Mouse (Mus musculus) bone marrow, adult 2 months (tissue): Measurements from ENCODE around the gene Bpifa6. TPM values are rescaled to one million over a fixed set of nuclear protein-coding genes. Genes with fewer than 3 reads are reported as not detected.

Experiments
- H3K27ac ChIP-seq: fragments of 200-500 bp; 2 replicates; pipeline ENCODE4 v1.5.1; 2012; ENCODE audit warnings: low read depth, mild to moderate bottlenecking, control low read depth, inconsistent platforms, low read length; ENCODE audit not compliant: control insufficient read depth, poor library complexity, insufficient read depth
- H3K4me1 ChIP-seq: fragments of 200-500 bp; 2 replicates; pipeline ENCODE4 v1.6.1; 2011; ENCODE audit warnings: low read length; ENCODE audit not compliant: control insufficient read depth, insufficient read depth
- H3K4me3 ChIP-seq: fragments of 200-500 bp; replicated peaks from 2 replicates; pipeline ENCODE3; 2011; ENCODE audit warnings: mild to moderate bottlenecking, low read depth, low read length, control low read depth; ENCODE audit not compliant: control insufficient read depth
- CTCF ChIP-seq: fragments of 200-500 bp; IDR thresholded peaks from 2 replicates; pipeline ENCODE4 v1.5.1; 2011; ENCODE audit warnings: low read length, control low read depth; ENCODE audit not compliant: control insufficient read depth, insufficient read depth
- POLR2A ChIP-seq: fragments of 200-500 bp; IDR thresholded peaks from 2 replicates; pipeline ENCODE4 v1.6.1; 2011; ENCODE audit warnings: low read depth, mild to moderate bottlenecking, control low read depth, low read length, borderline replicate concordance; ENCODE audit not compliant: control insufficient read depth
- WGBS: fragments of 180-500 bp; shearing (Covaris S2); methylation state at CpG from one replicate; pipeline ENCODE4 v1.1.7; 2018; 5-methylcytosine and 5-hydroxymethylcytosine counted together
- polyA plus RNA-seq: library from polyadenylated mRNA; stranded (reverse); fragments of >200 nt; gene quantifications from 2 replicates; pipeline ENCODE4 v1.2.4, GENCODE M21; 2011; ENCODE audit warnings: low replicate concordance; ENCODE audit not compliant: missing spikeins, insufficient read depth, insufficient read length

Gene Bpifa6
- polyA plus RNA-seq, 1 experiment = not detected

DNA sequence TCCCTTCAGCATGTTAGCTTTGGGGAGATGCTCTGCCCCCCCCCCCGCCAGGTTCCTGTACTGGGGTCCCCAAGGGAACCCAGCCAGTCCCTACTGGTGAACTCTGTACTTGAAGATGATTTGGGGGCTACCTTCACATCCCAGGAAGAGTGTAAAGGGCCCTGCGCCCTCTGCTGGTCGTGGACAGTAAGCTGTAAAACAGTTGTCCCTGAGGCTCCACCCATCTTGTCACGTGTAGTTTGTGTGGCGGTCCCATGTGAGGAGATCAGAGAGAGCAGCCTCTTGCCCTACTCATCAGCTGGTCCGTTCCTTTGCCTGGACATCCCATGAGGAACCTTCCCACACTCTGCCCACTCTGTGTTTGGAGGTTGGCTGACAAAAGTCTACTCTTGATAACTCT, 20.9 kb upstream of the Bpifa6 start:
- TF ChIP-seq POLR2A (no peak), CTCF (peak; percentile 72)
- 6% methylated on average over 6 of the region's 6 CpGs for WGBS
- Histone ChIP-seq H3K4me3 (no peak overlapping the region), H3K4me1 (0 out of 2 replicates have a peak, but pooled peaks cover 1% of the 10 kb centered on the region), H3K27ac (no peak overlapping the region)

DNA sequence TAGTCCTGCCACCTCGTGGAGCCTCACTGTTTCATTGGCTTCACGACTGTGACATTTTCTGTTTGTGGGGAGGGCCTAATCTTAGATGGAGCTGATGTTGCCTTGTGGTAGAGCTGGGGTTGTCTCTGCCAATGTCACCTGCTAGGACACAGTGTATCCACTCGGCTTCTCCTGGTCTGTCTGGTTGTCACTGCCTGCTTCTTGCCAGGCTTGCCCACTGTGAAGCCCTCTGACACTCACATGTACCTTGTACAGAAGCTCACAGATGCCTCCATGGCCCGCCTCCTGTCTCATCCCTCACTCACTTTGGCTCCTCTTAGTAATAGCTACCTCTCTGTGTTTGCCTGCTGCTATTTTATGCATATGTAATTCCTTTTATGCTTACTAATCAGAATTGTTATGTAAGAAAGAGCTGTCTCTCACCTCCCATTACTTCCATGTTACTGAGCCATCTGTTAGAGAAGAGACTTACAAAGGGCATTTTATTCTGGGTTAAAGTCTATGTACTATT, 11.9 kb upstream of the Bpifa6 start:
- Histone ChIP-seq H3K27ac (no peak overlapping the region), H3K4me3 (no peak overlapping the region), H3K4me1 (no peaks in the 10 kb centered on the region; the same call in 1 of the 2 replicates)
- TF ChIP-seq POLR2A (no peak), CTCF (no peak)
- WGBS = 66% methylated on average over 4 of the region's 4 CpGs

DNA sequence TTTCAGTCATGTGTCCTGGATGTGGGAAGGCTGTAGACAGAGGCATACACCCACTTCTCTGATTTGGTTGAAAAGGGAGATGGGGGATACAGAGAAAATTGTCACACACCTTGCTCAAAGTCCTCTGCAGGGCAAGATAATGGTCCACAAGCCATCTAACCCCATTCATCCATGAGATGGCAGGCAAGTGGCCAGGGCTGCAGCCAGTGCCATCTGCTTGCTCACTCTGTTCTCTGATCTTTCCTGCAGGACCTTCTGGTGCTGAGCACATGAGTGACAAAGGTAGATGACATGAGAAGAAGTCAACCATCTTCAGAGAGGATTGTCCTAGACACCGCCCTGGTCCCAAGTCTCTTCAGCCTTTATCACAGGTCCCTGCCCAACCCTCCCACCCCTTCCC, 11.4 kb upstream of the Bpifa6 start:
- 85% methylated on average over 1 of the region's 1 CpGs for WGBS
- Histone ChIP-seq H3K4me3 (no peak overlapping the region), H3K27ac (no peak overlapping the region), H3K4me1 (no peaks in the 10 kb centered on the region; the same call in 1 of the 2 replicates)
- TF ChIP-seq CTCF (no peak), POLR2A (no peak)

DNA sequence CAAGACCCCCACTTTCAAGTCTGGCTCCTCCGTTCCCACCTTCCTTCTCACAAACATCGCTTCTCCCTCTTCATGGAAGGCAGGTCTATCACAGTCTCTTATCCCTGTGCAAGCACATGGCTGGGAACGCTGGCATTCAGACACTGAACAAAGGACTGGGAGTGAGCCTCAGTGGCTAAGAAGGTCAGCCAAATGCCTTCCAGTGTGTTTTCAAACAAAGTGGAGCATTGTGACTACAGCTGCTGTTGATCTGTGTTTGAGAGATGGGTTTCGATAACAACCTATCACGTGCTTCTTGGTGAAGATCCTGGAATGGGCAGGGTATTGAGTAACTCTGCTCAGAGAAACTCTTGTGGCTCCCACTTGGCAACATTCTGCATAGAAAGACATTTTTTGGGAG, 4.5 kb upstream of the Bpifa6 start:
- TF ChIP-seq CTCF (no peak), POLR2A (no peak)
- 82% methylated on average over 5 of the region's 5 CpGs for WGBS
- no peak overlapping the region for H3K27ac ChIP-seq

DNA sequence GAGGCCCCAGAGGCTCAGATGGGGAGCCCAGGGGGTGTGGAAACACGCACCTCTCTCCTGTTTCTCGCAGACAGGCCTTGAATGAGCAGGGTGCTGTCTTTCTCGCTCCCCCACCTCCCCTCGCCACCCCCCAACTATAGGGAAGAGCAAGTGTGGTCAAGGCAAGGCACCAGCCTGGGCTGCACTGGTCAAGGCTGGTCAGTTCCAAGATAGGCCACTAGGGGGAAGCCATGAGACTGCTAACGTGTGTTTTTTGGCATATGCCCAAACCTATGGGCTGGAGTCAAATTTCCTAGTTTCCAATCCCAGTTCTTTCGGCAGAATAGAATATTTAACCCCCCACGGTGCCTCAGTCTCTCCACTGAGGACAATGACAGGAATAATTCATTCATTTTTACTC, 21.0 kb downstream of the Bpifa6 start:
- 5% methylated on average over 7 of the region's 7 CpGs for WGBS
- Histone ChIP-seq H3K4me3 (no peak overlapping the region), H3K4me1 (no peaks in the 10 kb centered on the region), H3K27ac (no peak overlapping the region)
- TF ChIP-seq CTCF = peak; percentile 81
- TF ChIP-seq POLR2A = no peak

More for the DNA sequence above, 4.5 kb upstream of the Bpifa6 start:
- H3K4me3 ChIP-seq = no peak overlapping the region
- no peaks in the 10 kb centered on the region for H3K4me1 ChIP-seq

DNA sequence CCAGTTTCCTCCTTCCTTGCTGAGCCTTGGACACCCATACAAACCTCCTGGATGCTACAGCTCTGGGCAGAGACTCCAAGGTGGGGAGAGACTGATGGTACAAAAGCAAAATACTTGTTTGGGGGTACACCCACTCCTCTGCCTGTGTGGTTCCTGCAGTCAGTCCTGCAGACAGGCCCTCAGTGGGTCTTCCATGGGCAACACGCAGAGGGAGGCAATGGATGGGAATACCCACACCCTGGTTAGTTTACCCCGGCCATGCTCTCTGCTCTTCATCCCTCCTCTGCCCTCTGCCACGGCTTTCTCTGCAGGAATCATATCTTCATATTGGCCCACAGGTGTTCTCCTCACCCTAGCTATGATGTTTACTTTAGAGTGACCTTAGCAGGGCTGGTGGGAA, 25.8 kb downstream of the Bpifa6 start:
- Histone ChIP-seq H3K4me3 (no peak overlapping the region), H3K4me1 (no peaks in the 10 kb centered on the region), H3K27ac (no peak overlapping the region)
- 67% methylated on average over 3 of the region's 3 CpGs for WGBS
- TF ChIP-seq CTCF (no peak), POLR2A (no peak)

DNA sequence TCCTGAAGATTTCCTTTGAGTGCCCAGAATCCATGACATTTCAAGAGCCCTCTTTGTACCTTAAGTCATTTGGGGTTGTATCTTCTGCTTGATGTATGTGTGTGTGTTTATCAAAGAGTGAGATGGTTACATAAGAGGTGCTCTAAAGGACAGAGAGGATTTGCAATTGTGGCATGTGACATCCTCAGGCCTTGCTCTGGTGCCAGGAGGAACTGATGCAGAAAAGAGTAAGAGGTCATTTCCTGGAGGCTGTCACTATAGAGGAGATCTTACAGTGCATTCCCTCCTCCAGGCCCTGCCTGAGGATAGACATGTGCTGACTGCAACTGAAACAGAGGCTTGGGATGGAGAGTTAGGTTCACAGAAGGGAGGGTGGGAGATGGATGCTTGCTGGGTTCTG, 26.3 kb downstream of the Bpifa6 start:
- H3K4me1 ChIP-seq = no peaks in the 10 kb centered on the region
- TF ChIP-seq CTCF = no peak
- TF ChIP-seq POLR2A = no peak
- H3K4me3 ChIP-seq = no peak overlapping the region
- H3K27ac ChIP-seq = no peak overlapping the region

DNA sequence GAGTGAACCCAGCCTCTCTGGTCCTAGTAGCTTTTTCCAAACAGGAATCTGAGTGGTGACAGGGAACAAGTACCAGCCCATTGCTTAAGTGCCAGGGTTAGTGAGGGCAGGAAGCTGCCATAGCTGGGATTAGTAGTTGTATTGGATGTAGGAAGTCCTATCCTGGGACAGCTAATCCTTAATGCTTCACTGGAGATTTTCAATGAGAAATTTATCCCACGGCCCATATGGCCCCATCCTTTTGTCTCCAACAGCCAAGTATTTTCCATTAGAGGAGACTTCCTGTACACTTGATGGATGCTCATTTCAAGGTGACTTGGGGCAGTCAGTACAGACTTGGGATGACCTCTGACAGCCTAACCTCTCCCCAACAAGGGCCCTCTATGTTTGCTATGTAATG, 29.7 kb downstream of the Bpifa6 start:
- no peaks in the 10 kb centered on the region for H3K4me1 ChIP-seq
- H3K4me3 ChIP-seq = no peak overlapping the region
- H3K27ac ChIP-seq = no peak overlapping the region
- TF ChIP-seq CTCF (no peak), POLR2A (no peak)
- 77% methylated on average over 1 of the region's 1 CpGs for WGBS

DNA sequence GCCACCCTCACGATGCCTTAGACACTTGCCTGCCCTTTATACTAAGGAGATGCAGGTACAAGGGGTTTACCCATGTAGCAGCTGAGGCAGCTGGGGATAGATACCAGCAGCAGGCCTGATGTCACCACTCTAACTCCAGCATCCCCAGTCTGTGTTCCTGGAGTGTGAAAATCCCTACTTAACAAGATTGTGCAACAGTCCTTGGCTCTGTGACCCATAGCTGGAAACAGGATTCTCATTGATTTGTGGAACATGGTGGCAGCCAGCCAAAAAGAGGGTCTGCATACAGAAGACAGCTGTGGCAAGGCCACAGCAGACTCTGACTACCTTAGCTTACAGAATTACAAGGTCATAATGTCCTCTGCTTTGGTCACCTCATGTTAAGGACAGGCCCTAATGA, 30.3 kb downstream of the Bpifa6 start:
- Histone ChIP-seq H3K4me3 (no peak overlapping the region), H3K27ac (no peak overlapping the region), H3K4me1 (no peaks in the 10 kb centered on the region)
- WGBS = 63% methylated on average over 1 of the region's 1 CpGs
- TF ChIP-seq POLR2A (no peak), CTCF (no peak)

DNA sequence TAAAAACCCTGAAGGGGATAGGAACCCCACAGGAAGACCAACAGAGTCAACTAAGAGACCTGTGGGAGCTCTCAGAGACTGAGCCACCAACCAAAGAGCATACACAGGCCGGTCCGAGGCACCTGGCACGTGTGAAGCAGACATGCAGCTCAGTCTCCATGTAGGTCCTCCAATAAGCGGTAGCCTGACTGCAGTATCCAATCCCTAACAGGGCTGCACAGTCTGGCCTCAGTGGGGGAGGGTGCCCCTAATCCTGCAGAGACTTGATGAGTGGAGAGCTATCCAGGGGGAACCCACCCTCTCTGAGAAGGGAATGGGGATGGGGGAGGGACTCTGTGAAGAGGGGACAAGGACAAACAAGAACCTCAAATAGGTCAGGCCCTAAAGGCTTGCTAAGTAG, 31.0 kb downstream of the Bpifa6 start:
- WGBS = 92% methylated on average over 4 of the region's 4 CpGs
- no peaks in the 10 kb centered on the region for H3K4me1 ChIP-seq
- H3K27ac ChIP-seq = no peak overlapping the region
- H3K4me3 ChIP-seq = no peak overlapping the region
- no peak for TF ChIP-seq CTCF
- no peak for TF ChIP-seq POLR2A
